Mouse (Mus musculus): ENCODE data around the gene Lsm2.
"Not testable (repeated sequence)": the region's sequence is repeated elsewhere in the genome, so short reads cannot be mapped to it uniquely, and the experiment has no call there.

Gene Lsm2

GRCm38 (mm10) chr17:34984218-34984617 is 2.6 kb downstream of the Lsm2 start:
- DNase-seq (ENCODE audit: low spot score in 2 of 2): no peak

DNA sequence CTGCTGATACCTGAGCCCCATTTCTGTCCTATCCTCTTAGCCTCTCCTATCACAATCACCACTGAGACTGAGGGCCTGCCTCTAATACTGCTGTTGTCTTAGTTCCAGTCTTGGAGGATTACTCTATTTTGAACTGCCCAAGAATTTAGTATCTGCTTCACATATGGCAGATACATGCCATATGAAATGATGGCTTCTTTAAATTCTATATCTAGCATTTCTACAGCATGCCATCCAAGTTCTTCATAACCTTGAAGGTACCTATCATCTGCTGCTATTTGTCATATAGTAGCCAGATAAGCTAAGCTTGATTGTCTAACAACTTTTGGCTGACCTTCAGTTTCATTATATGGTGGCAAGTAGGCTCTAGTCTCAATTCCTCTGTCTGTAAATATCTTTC is 13.1 kb downstream of the Lsm2 start:
- no peak for DNase-seq (ENCODE audit: low spot score in 2 of 2)

- not testable (repeated sequence) for DNase-seq (ENCODE audit: low spot score in 2 of 2)
Observed at GRCm38 (mm10) chr17:34995192-34995591, 13.5 kb downstream of the Lsm2 start.

DNA sequence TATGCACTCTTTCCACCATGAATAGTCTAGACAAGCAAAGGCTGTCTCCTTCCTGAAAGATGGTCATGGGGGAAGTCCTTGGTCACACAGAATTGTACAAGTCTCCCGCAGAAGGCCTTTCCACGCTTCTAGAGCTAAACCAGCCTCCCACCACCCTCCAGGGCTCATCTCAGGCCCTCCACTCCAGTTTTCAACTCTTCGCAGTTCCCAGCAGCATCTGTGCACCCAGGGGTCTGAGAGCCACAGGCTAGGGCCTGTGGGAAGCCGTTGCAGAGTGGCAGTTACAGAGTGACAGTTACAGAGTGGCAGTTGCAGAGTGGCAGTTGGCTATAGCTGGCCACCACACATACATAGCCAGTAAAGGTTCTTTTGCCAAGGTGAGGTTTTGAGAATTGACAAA is 14.3 kb downstream of the Lsm2 start:
- not testable (repeated sequence) for DNase-seq (ENCODE audit: low spot score in 2 of 2)

GRCm38 (mm10) chr17:34996411-34997141 is 14.9 kb downstream of the Lsm2 start:
- no peak for DNase-seq (ENCODE audit: low spot score in 2 of 2)

DNA sequence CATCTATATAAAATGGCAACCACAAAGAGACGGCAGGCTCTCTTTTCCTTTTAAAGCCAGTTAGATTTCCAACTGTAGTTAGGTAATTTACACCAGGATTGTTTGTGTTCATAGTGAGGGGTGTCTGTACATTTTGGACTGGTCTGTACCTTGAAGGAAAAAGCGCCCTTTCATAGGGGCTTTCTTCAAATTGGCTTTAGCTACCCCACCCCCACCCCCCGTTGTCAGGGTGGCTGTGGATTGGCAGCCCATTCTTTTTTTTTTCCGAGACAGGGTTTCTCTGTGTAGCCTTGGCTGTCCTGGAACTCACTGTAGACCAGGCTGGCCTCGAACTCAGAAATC is 15.5 kb downstream of the Lsm2 start:
- no peak for DNase-seq (ENCODE audit: low spot score in 2 of 2)

DNA sequence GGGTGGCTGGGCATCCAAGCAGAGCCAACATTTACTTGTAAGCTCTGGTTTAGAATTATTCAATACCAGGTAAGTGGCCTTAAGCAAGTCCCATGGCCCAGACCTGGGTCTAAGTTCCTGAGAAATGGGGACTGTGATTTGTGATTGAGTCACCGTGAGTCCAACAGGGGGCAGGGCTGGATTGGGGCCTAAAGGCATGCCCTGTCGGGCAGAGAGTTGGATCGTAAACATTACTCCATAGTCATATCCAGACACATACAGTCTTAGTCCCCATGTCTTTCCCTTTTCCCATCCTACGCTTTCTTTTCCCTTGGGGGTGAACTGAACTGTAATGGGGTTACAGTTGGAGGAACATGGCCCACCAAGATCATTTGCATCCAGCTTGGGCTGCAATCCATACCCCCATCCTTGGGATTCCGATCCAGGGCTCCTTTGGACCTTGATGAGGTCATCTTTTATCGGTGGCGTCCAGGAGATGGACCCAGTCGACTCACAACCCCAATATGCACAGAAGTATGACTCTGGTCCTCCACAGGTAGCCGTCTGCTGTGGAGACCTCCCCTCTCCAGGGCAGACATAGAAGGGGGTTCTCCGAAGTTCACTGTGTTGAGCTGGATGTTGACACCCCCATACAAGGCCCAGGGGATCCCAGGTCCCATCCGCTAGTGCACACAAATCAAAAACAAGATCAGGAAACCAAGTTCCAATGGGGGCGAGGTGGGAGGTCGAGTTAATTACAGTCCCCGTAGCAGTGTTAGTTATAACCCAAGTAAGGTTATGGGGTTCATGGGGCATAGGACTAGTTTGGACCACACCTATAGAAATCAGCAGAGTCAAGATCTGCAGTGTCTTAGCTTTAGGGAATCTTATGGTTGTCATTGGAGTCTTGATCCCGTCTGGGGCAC is 17.1 kb downstream of the Lsm2 start:
- DNase-seq (ENCODE audit: low spot score in 2 of 2): no peak

GRCm38 (mm10) chr17:34999871-35000716 is 18.4 kb downstream of the Lsm2 start:
- not testable (repeated sequence) for DNase-seq (ENCODE audit: low spot score in 2 of 2)

DNA sequence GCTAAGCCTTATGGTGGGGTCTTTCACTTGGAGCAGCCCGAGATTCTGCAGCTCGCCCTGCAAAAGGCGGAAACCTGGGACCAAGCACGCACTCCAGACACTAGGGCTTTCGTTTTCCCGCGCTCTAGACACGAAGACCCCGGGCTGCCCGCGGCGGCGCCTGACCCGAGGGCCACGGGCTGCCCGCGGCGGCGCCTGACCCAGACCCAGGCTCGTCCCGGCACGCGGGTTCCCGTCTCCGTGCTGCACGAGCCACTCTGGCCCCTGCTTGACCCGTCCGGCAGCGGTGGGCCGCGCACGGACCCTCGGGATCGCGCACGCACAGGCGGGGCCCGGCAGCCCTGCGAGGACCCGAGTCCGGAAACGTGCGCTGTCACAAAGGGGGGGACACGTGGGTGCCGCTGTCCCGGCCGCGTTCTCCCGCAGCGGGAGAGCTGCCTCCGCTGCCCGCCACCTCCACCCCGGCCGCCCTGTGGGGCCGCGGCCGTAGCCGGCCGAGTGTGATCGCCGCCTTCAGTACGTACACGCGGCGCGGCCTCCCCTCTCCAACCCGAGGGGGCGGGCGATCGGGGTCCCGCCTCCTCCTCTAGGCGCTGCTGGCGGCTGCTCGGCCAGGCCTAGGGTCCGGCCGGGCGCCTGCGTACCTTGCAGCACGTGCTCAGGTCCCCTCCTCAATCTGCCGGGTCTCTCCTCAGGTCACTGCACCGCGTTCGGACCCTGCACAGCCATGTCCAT is 19.2 kb downstream of the Lsm2 start, which contains the start of gene Vars:
TSS of gene Vars (plus strand) at position 271 of the 735 bp plus-strand sequence.
- peak; percentile 82 to 92 for DNase-seq (ENCODE audit: low spot score in 2 of 2)

DNA sequence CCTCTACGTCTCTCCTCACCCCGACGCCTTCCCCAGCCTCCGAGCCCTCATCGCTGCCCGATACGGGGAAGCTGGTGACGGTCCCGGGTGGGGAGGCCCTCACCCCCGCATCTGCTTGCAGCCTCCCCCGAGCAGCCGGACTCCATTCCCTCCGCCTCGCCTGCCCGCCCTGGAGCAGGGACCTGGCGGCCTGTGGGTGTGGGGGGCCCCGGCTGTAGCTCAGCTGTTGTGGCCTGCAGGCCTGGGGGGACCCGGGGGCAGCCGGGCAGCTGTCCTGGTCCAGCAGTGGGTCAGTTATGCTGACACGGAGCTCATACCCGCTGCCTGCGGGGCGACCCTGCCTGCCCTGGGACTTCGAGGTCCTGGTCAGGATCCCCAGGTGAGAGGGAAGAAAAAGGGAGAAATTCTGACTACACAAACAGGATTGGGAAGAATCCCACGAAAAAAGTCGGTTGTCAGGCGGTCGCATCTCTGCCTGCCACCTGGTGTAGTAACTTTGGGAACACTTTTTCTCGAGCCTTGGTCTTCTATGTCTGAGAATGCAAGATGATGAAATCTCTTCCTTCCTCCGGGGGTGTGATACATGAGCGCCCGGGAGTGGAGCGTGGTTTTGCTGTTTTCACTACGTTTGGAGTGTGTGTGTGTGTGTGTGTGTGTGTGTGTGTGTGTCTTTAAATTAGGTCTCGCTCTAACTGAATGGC is 19.9 kb downstream of the Lsm2 start:
- no peak for DNase-seq (ENCODE audit: low spot score in 2 of 2)

DNA sequence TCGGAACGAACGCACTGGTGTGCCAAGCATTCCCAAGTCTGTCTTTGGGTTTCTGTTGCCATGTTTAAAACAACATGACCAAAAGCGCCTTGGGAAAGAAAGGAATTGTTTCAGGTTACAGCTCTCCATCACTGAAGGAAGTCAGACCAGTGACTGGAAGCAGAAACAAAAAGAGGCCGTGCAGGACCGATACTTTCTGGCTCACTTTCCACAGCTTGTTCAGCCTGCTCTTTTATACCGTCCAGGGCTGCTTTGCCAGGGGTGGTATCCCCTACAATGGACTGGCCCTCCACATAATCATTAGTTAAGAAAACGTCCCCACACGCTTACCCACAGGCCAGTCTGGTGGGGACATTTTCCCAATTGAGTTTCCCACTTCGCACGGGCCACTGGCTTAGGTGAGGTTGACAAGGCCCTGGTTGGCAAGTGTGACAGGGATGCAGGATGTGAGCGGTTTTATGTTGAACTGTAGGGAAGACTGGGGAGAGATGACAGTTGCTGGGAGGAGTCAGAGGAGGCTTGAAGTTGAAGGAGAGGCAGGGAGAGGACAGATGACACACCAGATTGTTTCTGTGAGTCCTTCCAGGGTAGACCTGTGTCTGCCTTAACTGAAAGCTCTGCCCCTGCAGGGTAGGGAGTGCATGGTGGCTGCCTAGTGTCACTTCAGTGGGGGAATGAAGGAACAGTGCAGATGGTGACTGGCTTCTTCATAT is 20.6 kb downstream of the Lsm2 start:
- no peak for DNase-seq (ENCODE audit: low spot score in 2 of 2)

DNA sequence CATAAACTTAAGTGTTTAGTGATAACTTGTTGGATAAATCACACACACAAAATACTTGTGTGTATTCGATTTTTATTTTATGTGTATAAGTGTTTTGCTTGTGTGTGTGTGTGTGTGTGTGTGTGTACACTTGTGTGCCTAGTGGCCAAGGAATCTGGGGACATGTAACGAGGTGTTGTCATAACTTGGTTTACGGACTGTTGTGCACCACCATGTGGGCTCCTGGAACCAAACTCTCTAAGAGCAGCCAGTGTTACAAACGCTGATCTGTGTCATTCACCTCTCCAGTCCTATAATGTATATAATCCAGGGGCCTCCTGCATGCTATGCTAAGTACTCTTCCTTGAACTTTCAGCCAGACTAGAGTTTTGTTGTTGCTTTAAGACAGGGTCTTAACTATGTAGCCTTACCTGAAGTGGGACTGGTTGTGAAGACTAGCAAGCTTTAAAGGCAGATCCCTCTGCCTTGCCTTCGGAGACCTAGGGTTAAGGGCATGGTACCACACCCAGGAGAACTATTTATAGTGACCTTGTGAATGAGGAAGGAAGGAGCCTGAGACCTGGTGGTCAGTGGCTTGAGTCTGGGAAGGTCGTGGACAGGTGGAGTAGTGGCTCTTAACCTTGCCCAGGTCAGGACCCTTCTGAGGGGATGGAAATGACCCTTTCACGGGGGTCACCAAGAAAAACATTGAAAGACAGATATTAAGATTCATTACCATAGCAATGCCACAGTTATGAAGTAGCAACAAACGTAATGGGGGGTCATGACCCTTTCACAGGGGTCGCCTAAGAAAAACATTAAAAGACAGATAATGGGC is 21.6 kb downstream of the Lsm2 start:
- no peak for DNase-seq (ENCODE audit: low spot score in 2 of 2)

DNA sequence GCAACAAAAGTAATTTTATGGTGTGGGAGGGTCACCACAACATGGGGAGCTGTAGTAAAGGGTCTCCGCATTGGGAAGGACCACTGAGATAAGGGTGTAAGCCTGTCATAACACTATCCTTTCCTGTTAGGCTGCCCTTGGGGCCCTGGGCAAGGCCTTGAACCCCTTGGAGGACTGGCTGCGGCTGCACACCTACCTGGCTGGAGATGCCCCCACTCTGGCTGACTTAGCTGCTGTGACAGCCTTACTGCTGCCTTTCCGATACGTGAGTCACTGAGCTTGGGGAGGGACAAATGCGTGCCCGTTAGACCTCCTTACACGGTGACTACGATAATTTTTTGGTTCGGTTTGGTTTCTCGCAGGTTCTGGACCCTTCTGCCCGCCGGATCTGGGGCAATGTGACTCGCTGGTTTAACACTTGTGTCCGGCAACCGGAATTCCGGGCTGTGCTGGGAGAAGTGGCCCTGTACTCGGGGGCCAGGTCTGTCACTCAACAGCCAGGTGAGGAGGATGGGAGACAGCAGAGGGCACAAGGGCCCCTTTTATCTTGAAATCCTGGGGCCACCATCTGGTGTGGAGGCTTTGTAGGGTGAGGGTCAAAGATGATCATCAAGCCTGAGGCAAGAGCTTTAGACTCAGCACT is 22.5 kb downstream of the Lsm2 start:
- no peak for DNase-seq (ENCODE audit: low spot score in 2 of 2)

GRCm38 (mm10) chr17:35005158-35005557 is 23.5 kb downstream of the Lsm2 start:
- DNase-seq (ENCODE audit: low spot score in 2 of 2): no peak

DNA sequence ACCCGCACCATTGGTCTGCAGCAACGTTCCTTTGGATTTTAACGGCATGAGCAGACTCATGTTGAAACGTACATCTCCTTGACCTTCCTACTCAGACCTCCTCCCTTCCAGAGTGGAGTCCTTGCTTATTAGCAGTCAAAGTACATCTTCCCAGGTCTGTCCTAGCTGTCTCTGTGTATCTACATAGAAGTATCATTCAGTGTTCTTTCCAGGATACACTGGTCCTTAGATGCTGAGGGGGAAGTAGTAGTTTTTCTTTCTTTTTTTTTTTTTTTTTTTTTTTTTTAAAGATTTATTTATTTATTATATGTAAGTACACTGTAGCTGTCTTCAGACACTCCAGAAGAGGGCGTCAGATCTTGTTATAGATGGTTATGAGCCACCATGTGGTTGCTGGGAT is 24.2 kb downstream of the Lsm2 start:
- DNase-seq (ENCODE audit: low spot score in 2 of 2): not testable (repeated sequence)

DNA sequence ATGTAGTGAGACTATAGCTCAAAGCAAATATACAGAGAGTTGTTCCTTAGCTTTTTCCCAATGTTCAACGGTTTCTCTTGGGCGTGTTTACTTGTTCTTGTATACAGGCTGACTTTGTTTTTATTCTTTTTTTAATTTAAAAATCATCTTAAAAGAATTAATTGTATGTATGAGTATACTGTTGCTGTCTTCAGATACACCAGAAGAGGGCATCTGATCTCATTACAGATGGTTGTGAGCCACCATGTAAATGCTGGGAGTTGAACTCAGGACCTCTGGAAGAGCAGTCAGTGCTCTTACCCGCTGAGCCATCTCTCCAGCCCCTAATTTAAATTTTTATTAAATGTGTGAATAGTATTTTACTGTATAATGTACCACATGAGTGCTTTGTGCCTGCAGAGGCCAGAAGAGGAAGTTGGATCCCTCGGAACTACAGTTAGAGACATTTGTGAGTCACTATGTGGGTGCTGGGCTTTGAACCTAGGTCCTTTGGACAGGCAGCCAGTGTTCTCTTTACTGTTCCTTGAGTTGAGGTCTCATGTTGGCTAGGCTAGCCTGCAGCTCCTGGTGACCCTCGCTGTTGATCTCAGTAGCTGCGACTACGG is 25.8 kb downstream of the Lsm2 start:
- DNase-seq (ENCODE audit: low spot score in 2 of 2): no peak

- DNase-seq (ENCODE audit: low spot score in 2 of 2): no peak
Observed at GRCm38 (mm10) chr17:35009586-35009985, 27.9 kb downstream of the Lsm2 start.

DNA sequence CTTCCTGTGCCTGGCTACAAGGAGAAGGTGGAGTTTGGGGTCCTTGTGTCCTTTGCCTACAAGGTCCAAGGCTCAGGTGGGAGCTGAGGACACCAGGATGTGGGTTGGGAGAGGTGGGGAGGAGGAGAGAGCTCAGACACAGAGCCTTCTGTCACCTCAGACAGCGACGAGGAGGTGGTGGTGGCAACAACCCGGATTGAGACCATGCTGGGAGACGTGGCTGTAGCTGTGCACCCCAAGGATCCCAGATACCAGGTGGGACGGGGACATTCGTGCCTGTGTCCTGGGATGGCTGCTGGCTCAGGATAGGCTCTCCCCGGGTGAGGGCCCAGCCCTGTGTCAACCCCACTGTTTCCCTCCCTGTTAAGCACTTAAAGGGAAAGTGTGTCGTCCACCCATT is 29.8 kb downstream of the Lsm2 start:
- DNase-seq (ENCODE audit: low spot score in 2 of 2): no peak

All from urinary bladder, adult 18-20 months (tissue).